Mouse (Mus musculus): Measurements from ENCODE around the gene Cwc15. TPM values are rescaled to one million over a fixed set of nuclear protein-coding genes. Genes with fewer than 3 reads are reported as not detected.
"Not testable (repeated sequence)": the region's sequence is repeated elsewhere in the genome, so short reads cannot be mapped to it uniquely, and the experiment has no call there.

The Cwc15 gene
- 86.3 and 104 TPM in 2 replicates for polyA plus RNA-seq (2015; fragmentation: Nextera tagmentation; extraction: Ambion mirVana)

DNA sequence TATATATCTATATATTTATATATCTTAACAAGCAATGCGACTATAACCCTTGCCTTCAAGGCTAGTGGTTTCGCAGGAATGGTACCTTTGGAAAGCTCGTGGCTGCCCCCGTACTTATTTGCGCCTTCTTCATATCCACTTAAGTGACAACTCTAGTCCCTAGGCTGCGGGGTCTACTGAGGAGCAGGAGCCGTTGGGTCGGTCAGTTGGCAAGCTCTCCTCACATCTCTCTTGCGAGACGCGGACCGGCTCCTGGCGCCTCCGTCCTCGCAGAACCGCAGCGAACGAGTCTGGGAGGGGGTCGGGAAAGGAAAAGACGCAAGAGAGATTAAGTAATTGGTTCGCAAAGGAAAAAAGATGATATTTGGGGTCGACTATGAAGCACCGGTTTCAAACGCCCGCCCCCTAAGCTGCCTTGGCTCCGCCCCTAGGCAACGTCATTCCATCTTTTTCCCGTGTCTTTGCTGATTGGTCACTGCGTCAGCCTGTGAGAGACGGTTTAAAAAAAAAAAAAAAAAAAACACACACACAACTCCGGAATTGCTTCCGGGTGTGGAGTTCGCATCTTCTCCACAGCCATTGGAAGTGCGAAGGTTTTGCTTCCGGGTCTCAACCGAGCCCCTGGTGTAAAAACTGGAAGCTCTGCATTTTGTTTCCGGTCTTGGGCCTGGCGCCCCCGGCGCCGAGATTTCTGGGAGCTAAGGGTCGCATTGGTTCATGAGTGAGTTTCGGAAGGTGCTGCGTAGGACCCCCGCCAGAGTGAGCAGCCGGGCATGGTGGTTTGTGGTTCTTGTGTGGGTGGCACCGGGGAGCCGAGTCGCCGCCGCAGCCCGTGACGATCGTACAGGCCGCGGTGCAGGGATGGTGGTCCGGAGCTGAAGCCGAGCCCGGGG is at the start of gene Cwc15, which contains the start of gene Kdm4d:
TSS of gene Cwc15 (plus strand) at position 595 of the 893 bp plus-strand sequence.
TSS of gene Kdm4d (minus strand) at position 460 of the 893 bp plus-strand sequence.
- H3K36me3 ChIP-seq: peaks cover 31% of the 10 kb centered on the region
- peak; percentile 97 for ATAC-seq (ENCODE audit: low read depth)
- WGBS (ENCODE audit: insufficient replicate concordance): under 1% methylated on average over 59 of the region's 59 CpGs
- peak within 1 kb of the TSS; percentile 94 for H3K4me3 ChIP-seq (replicated peaks)
- DNase-seq: peak; percentile 91
- no peaks in the 10 kb centered on the region for H3K27me3 ChIP-seq
- H3K9ac ChIP-seq: peak within 1 kb of the TSS; percentile 84
- peak within 1 kb of the TSS; percentile 82 for H3K4me2 ChIP-seq
- peaks cover 13% of the 10 kb centered on the region for H3K4me1 ChIP-seq (replicated peaks)
- no peaks in the 10 kb centered on the region for H3K9me3 ChIP-seq (replicated peaks)
- no peak within 1 kb of the TSS; the same call in 1 of the 2 replicates for H3K27ac ChIP-seq

DNA sequence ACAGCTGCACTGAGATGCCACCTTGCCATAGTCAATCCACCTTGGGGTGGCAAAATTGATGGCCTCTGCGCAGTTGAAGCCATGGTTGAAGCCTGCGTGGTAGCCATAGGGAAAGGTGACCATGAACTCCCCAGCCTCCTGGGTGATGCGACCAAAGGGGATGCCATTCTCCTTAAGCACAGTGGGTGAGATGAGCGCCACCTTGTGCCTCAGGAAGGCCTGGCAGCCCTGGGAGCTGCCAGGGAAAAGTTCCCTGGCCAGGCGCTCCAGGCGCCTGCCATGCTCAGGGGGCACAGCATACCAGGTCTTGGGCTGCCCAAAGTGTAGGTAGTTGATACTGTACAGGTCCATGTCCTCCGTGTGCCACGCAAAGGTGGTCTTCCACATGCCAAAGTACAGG is 49.3 kb upstream of the Cwc15 start:
- not testable (repeated sequence) for H3K27ac ChIP-seq; H3K4me2 ChIP-seq; ATAC-seq (ENCODE audit: low read depth); H3K9me3 ChIP-seq (replicated peaks); H3K9ac ChIP-seq; H3K4me3 ChIP-seq (replicated peaks); H3K27me3 ChIP-seq; H3K4me1 ChIP-seq (replicated peaks); H3K36me3 ChIP-seq; DNase-seq
- WGBS (ENCODE audit: insufficient replicate concordance): 45% methylated on average over 8 of the region's 8 CpGs

DNA sequence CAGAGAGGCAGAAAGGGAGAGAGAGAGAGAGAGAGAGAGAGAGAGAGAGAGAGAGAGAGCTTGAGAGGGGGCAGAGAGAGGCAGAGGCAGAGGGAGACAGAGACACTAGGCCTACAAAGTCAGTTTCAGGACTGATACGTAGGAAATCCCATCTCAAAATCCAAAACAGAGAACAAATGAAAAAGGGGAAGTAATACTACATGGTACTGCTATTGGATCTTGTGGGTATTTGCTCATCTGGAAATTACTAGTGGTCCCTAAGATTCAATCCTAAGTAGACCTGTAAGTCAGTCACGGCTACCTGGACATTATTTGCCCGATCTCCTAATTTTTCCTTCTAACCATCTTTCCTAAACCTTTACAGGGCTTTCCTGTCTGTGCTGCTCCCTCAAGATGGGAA is 44.1 kb upstream of the Cwc15 start:
- H3K27ac ChIP-seq: no peak overlapping the region
- no peaks in the 10 kb centered on the region for H3K9me3 ChIP-seq (replicated peaks)
- H3K4me1 ChIP-seq (replicated peaks): no peaks in the 10 kb centered on the region
- DNase-seq: no peak
- ATAC-seq (ENCODE audit: low read depth): no peak
- H3K27me3 ChIP-seq: no peaks in the 10 kb centered on the region
- no peak overlapping the region for H3K4me3 ChIP-seq (replicated peaks)
- H3K4me2 ChIP-seq: no peak overlapping the region
- 67% methylated on average over 3 of the region's 3 CpGs for WGBS (ENCODE audit: insufficient replicate concordance)
- no peaks in the 10 kb centered on the region for H3K36me3 ChIP-seq
- no peak overlapping the region for H3K9ac ChIP-seq

DNA sequence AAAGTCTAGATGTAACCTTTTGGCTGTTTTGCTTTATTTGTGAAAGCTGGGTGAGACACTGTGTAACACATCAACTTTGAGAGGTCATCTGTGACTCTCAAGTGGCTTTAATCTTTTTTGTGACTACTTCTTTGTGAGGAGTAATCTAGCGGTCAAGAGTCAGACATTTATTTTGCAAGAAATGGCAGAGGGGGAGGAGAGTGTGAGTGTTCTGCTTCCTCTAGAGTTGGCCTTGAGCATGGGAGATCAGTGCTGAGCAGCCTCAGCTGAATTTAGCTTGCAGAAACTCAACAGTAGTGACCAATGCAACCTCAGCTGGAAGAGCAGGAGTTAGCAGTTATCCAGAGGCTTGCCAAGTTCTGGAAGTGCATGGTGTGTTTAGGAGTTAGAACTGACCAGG is 37.9 kb upstream of the Cwc15 start:
- H3K36me3 ChIP-seq; ATAC-seq (ENCODE audit: low read depth); H3K4me3 ChIP-seq (replicated peaks); H3K27me3 ChIP-seq; H3K9ac ChIP-seq; DNase-seq; H3K4me2 ChIP-seq; H3K27ac ChIP-seq; H3K4me1 ChIP-seq (replicated peaks); H3K9me3 ChIP-seq (replicated peaks): not testable (repeated sequence)
- WGBS (ENCODE audit: insufficient replicate concordance): 71% methylated on average over 1 of the region's 1 CpGs

DNA sequence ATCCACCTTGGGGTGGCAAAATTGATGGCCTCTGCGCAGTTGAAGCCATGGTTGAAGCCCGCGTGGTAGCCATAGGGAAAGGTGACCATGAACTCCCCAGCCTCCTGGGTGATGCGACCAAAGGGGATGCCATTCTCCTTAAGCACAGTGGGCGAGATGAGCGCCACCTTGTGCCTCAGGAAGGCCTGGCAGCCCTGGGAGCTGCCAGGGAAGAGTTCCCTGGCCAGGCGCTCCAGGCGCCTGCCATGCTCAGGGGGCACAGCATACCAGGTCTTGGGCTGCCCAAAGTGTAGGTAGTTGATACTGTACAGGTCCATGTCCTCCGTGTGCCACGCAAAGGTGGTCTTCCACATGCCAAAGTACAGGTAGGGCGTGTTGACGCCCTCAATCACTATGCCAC is 36.7 kb upstream of the Cwc15 start:
- ATAC-seq (ENCODE audit: low read depth); H3K27ac ChIP-seq; H3K4me3 ChIP-seq (replicated peaks); H3K4me1 ChIP-seq (replicated peaks); H3K9me3 ChIP-seq (replicated peaks); H3K4me2 ChIP-seq; H3K36me3 ChIP-seq; H3K27me3 ChIP-seq; H3K9ac ChIP-seq; DNase-seq: not testable (repeated sequence)
- WGBS (ENCODE audit: insufficient replicate concordance): 63% methylated on average over 12 of the region's 12 CpGs

DNA sequence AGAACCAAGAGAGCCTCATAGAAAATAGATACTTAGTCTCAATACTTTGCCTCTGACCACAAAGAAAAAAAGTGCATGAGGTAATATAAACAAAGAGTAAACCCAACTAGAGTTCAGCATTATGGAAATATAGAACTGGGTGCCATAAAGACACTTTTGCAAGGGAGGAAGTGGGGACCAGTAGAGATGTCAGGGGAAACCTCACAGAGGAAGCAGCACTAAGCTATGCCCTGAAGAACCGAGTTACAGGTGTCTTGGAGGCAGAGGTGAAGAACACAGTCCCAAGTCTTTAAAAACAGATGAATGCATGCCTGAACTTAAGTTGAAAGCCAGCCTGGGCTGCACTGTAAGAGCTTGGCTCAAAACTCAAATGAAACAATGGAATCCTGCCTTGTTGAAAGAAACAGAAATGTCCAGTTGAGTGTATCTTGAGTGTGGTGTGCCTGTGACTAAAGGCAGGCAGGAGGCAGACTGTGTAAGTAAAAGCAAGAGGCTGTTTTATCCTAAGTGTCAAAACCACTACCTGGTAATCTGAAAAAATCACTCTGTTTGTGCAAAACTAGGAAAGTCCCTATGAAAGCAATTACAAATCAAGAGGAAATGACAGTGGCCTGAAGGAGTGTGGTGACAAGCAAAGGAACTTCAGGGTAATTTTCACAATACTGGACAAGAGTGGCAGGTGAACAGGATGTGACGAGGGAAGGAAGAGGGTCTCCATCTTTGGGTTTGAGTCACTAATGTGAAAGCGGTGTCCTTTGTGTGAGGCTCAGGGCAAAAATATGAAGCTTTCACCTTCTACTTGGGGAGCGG is 1.3 kb upstream of the Cwc15 start:
- Histone ChIP-seq H3K4me1 (replicated peaks) (peaks cover 13% of the 10 kb centered on the region), H3K9ac (no peak overlapping the region), H3K4me2 (peak overlapping the region; percentile 70), H3K27ac (no peak overlapping the region), H3K36me3 (peaks cover 21% of the 10 kb centered on the region), H3K4me3 (replicated peaks) (peak overlapping the region; percentile 94), H3K27me3 (no peaks in the 10 kb centered on the region), H3K9me3 (replicated peaks) (no peaks in the 10 kb centered on the region)
- 66% methylated on average over 4 of the region's 4 CpGs for WGBS (ENCODE audit: insufficient replicate concordance)
- ATAC-seq (ENCODE audit: low read depth) (no peak), DNase-seq (no peak)

DNA sequence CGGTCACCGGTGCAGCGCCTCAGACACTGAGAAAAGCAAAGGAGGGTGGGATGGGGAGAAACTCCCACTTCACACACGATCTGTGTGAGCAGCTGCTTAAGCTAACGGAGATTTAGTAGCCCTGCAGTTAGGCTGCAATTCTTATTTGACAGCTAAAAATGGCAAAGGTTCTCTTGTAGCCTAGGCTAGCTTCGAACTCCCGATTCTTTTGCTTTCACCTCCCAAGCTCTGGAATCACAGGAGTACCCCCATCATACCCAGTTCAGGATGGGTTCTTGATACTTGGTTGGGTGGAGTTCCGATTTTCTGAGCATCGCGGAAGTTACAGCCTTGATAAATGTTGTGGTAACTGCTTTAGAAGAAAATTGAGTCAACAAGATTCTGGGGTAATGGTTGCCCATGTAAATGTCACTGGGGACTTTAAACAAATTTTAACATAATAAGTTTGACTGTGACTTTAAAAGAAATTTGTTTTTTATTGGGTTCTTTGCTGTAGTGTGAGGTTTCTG is 553 bp downstream of the Cwc15 start:
- H3K36me3 ChIP-seq: peaks cover 38% of the 10 kb centered on the region
- 3% methylated on average over 10 of the region's 10 CpGs for WGBS (ENCODE audit: insufficient replicate concordance)
- H3K27me3 ChIP-seq: no peaks in the 10 kb centered on the region
- ATAC-seq (ENCODE audit: low read depth) (no peak), DNase-seq (no peak)
- peaks cover 13% of the 10 kb centered on the region for H3K4me1 ChIP-seq (replicated peaks)
- no peak overlapping the region for H3K27ac ChIP-seq
- H3K9ac ChIP-seq: peak overlapping the region; percentile 84
- H3K4me3 ChIP-seq (replicated peaks): peak overlapping the region; percentile 94
- H3K4me2 ChIP-seq: peak overlapping the region; percentile 82
- H3K9me3 ChIP-seq (replicated peaks): no peaks in the 10 kb centered on the region

DNA sequence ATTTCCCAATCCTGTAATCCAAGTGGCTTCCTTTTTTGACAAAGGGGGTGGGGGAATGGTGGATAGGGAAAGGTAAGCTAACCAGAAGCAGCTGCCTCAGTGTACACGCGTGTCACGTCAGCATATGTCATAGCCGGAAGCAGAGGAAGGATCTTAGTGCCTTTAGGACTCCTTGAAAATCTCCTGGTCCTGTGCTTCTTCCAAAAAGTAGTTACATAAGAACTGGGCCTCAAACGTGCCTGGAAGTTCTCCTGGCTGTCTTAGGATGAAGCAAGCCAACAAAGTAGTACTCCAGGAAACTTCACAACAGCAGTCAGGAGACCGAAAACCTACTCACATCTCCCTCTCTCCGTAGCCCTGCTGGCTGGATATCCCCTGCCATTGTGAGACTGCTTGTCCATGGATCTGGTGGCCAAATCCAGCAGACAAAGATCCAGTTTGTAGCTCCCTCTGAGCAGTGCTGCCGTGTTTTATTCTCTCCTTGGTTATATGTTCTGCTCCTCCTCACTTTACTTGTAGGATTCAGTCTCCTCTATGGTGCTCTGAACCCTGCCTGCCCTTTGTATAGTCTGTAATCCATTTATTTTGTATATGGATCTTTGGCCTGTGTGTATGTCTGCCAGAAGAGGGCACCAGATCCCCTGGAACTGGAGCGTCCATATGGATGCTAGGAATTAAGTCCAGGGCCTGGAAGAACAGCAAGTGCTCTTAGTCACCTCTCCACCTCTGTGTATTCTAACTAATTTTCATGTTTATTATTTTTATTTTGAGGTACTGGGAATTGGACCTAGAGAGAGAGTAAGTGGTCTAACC is 12.4 kb downstream of the Cwc15 start:
- no peak for ATAC-seq (ENCODE audit: low read depth)
- no peaks in the 10 kb centered on the region for H3K4me1 ChIP-seq (replicated peaks)
- H3K9ac ChIP-seq: no peak overlapping the region
- no peaks in the 10 kb centered on the region for H3K9me3 ChIP-seq (replicated peaks)
- H3K4me2 ChIP-seq: no peak overlapping the region
- no peaks in the 10 kb centered on the region for H3K27me3 ChIP-seq
- DNase-seq: no peak
- no peak overlapping the region for H3K27ac ChIP-seq
- H3K4me3 ChIP-seq (replicated peaks): no peak overlapping the region
- 75% methylated on average over 9 of the region's 9 CpGs for WGBS (ENCODE audit: insufficient replicate concordance)
- H3K36me3 ChIP-seq: peaks cover 36% of the 10 kb centered on the region

DNA sequence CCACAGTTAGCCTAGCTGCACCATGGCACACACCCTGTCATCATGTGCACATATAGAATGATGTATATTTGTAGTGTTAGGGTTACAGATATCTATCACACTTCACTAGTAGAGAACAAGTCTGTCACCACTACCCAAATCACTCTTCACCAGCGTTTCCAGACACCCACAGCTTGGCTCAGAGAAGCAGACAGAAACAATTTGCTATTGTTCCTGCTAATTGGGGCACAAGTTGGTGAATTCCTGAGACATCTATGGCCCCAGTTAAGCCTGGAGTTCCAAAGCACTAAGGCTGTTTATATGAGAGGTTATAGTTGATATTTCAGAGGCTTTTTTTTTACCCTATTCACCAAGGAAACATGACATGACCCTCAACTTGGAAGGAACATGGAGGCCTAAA is 16.9 kb downstream of the Cwc15 start:
- H3K4me2 ChIP-seq: no peak overlapping the region
- peaks cover 4% of the 10 kb centered on the region; the same call in 1 of the 2 replicates for H3K36me3 ChIP-seq
- no peak overlapping the region for H3K4me3 ChIP-seq (replicated peaks)
- ATAC-seq (ENCODE audit: low read depth) (no peak), DNase-seq (no peak)
- no peaks in the 10 kb centered on the region for H3K27me3 ChIP-seq
- no peaks in the 10 kb centered on the region for H3K4me1 ChIP-seq (replicated peaks)
- no peaks in the 10 kb centered on the region for H3K9me3 ChIP-seq (replicated peaks)
- H3K27ac ChIP-seq: no peak overlapping the region
- 43% methylated on average over 1 of the region's 1 CpGs for WGBS (ENCODE audit: insufficient replicate concordance)
- no peak overlapping the region for H3K9ac ChIP-seq

DNA sequence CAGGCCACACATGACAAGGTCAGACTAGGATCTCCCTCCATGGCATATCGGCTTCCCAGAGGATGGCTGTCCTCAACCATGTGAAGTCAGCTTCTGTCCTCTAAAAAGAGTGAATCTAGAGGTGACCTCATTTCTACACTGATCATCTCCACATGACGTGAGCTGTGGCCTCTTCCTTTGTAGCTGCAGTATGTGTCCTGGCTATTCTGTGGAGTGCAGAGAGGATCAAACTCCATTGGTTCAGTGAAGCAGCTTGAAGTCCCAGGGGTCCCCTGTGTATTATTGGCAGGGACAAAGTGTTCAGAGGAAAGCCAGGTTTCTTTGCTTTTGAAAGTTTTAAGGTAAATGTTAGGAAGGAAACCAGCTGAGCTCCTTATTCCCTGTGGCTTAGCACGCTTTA is 17.7 kb downstream of the Cwc15 start:
- no peaks in the 10 kb centered on the region for H3K27me3 ChIP-seq
- H3K4me3 ChIP-seq (replicated peaks): no peak overlapping the region
- DNase-seq (no peak), ATAC-seq (ENCODE audit: low read depth) (no peak)
- H3K36me3 ChIP-seq: no peaks in the 10 kb centered on the region
- no peaks in the 10 kb centered on the region for H3K4me1 ChIP-seq (replicated peaks)
- no peak overlapping the region for H3K9ac ChIP-seq
- H3K4me2 ChIP-seq: no peak overlapping the region
- no peak overlapping the region for H3K27ac ChIP-seq
- 62% methylated on average over 3 of the region's 3 CpGs for WGBS (ENCODE audit: insufficient replicate concordance)
- no peaks in the 10 kb centered on the region for H3K9me3 ChIP-seq (replicated peaks)
